Mouse (Mus musculus) lung, postnatal 0 days (tissue): Measurements from ENCODE around the gene Pabpn1l.

Source experiments
- CTCF ChIP-seq: IDR thresholded peaks from 2 replicates; pipeline ENCODE4 v1.5.1; 2016; ENCODE audit warnings: antibody characterized with exemption, mild to moderate bottlenecking
- EP300 ChIP-seq: IDR thresholded peaks from 2 replicates; pipeline ENCODE4 v1.6.1; 2016; ENCODE audit warnings: antibody characterized with exemption, mild to moderate bottlenecking, control low read depth

- TF ChIP-seq EP300 (no peak), CTCF (no peak)
Measured at GRCm38 (mm10) chr8:122574264-122574663, 48.3 kb downstream of the Pabpn1l start.
